Mouse (Mus musculus) frontal cortex, postnatal 10 days (tissue): ENCODE data around the gene Sema3b.
A peak's percentile ranks its signal among the peaks of the same experiment; 100 is the strongest.

ENCODE experiments used
- DNase-seq, 2 experiments: peaks; one replicate each; pipeline ENCODE4 v3.0.0; 2022; ENCODE audit warnings: low spot score in 2 of 2, mixed read lengths in 1 of 2

Sema3b gene

DNA sequence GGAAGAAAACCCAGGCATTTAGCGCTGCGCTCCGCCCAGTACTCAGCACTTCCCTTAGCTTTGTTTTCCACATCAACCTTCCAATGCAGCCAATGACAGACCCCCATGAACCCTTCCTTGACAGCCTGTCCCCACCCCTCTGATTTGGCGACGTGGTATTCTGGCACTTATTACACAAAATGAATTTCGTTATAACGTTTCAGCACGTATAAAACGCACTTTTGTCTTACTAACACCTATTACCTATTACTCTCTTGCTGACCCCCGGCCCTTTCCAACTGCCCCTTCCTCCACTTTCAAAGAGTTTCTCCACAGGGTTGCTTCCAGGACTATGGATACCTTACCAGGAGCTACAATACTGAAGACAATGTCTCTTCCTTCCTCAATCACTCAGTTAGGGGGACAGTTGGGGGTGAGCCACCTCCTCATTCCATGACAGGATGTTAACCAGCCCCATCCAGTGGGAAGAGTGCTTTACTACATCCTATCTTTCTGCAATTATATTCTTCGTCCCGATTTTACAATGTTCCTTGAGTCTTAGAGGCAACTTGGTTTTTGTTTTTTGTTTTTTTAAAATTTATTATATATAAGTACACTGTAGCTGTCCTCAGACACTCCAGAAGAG lies 4.0 kb upstream of the Sema3b start:
- no peak for DNase-seq

DNA sequence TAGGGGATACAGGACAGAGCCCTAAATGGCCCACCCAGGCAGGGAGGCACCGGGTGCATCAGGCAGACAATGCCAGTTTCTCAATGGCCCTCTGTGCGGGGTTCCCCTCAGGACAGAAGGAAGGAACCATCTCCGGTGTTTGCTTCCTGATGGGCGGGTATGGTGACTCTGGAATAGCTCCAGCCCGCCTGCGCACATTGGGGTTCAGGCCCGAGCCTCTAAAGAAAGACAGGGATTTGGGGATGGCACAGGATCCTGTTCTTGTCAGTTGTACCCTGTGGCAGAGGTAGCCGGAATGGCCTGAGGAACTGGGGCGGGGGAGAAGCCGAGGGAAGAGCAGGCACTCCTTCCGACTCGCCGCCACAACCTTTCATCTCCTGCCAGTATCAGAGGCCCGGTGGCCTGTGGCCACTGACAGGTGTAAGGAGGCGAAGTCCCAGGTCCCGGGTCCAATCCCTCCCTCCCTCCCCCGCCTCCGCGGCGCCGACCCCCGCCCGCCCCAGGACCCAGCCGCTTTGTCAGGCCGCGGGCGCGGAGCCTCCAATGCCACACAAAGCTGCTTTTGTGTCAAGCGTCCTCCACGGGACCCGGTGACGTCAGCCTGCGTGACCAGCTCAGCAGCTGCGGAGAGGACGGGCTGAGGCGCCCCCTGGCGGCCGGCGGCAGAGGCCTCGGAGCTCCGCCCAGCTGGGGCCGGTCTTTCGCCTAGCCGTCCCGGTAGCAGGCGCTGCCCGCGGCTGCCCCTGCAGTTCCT lies 3.3 kb upstream of the Sema3b start:
- peak; percentile 95 to 99 for DNase-seq

DNA sequence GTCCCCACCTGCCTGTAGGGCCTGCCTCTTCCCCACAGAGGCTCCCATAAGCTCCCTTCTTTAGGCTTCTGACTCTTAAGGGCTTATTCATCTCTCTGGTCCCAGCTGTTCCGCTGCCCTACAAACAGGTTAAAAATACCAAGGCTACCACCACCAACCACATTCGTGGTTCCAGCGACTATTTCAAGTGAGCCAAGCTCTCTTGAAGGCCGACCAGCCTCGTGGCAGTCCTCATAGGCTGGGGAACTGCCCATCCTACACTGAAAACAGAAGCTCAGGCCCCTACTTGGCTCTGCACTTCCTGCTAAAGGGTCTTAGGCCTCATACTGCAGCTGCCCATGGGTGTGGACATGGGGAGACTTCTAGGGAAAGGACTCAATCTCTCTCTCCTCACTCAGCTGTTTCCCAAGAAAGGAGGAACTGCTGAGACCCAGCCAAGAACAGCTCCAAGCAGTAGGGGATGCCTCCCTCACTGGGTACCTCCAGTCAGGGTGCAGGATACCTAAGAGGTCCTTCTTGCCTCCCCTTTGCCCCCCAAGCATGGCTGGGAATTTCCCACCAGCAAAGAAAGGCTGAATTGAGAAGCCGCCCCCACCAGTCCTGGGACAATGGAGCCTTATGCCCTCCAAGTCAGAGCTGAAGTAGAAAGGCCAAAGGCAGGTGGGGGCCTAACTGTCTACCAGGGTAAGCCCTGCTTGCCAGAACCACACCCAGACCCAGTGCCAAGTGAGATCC lies 2.6 kb upstream of the Sema3b start:
- no peak for DNase-seq

DNA sequence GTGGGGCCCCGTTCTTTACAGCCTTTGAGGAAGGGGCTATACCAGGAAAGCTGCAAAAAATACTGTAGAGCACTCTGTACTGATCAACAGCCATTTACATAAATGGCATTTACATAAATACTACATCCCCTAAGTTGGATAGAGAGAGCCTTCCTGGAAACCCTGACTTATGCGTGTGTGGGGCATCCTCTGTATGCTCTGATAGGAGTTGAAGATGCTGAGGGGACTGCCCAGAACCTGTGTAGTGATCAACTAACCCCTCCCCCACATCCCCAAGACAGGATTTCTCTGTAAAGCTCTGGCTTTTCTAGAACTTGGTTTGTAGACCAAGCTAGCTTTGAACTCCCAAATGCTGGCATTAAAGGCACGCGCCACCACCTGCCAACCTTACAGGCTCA lies 403 bp upstream of the Sema3b start:
- DNase-seq: no peak

DNA sequence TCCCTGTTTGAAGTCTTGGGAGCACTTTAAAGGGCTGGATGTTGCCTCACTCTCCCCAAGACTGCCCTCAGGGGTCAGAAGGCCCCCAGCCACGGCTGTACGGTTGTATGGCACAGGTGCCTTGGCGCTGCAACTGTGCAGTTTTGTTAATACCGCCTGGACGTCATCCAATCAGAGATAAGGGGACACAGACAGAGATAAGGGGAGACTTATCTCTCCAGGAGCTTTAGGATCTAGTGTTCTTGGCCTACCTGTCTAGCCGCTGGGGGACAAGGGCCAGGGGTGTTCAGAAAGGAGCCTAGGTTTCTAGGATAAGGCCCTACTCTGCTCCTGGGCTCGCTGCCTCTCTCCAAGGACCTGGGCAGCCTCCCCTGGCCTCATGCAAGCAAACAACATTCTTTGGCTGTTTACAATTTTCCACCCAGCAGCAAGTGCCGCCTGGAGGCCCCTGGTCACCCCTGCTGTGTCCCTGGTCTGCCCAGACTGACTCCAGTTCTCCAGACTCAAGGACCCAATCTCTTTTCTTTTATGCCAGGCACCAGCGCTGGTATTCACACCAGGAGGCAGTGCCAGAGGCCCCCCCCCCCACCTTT lies 1.3 kb downstream of the Sema3b start:
- no peak for DNase-seq

DNA sequence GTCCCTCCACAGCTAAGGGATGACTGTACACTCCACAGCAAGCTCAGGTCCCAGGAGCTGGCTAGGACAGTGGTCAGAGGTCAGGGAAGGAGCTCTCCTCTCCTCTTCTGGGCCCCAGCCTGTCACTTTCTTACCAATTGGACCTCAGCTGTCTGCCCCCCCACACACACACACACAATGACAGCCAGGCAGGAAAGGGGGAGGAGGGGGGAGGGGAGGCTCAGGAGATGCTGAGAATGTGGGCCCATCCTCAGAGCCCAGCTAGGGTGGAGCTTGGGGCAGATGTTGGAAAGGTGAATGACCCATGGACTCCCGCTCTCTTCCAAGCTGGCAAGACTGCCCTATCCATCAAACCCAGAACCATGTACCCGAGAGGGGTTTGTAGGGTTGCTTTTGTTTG lies 2.0 kb downstream of the Sema3b start:
- no peak for DNase-seq

DNA sequence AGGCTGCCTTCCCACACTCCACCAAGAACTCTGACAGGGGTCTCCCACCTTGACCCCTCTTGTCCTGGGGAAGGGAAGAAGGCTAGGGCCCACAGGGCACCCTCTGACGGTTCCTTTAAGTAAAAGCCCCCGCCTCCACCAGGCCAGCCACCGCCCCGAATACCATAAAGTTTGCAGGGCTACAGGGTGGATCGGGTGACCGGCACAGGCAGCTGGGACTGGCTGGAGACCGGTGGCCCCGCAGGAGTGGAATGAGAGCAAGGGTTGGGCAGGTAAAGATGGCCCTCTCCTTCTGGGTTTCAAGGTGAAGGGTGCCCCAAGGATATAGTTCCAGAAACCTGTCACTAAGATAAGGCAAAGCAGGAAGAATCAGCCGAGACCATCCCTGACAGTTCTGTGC lies 2.4 kb downstream of the Sema3b start:
- DNase-seq: no peak

DNA sequence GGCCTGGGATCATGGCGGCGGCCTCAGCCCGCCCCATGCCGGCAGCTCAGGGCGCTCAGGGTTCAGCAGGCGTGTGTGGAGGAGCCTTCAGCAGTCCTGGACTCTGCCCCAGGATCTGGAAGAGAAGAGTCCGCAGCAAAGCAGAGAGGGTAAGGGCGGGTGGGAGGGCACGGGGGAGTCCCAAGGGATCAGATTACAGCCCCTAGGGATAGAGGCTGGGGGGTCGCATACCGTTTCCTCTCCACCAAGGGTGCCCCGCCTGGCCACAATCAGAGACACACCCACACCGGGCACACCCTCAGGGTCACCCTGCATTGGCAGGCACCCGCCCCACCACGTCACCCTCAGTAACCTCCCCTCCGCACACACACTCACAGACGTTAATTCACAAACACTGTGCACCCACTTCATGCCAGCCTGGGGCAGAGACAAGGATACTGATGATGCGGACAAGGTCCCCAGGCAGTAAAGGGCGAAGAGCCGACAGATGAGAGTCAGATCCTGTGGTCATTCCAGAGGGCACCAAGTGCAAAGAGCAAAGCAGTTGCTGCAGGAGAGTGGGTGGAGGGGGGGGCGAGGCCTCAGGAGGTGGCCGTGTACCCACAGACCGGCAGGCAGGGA lies 3.9 kb downstream of the Sema3b start:
- no peak for DNase-seq

DNA sequence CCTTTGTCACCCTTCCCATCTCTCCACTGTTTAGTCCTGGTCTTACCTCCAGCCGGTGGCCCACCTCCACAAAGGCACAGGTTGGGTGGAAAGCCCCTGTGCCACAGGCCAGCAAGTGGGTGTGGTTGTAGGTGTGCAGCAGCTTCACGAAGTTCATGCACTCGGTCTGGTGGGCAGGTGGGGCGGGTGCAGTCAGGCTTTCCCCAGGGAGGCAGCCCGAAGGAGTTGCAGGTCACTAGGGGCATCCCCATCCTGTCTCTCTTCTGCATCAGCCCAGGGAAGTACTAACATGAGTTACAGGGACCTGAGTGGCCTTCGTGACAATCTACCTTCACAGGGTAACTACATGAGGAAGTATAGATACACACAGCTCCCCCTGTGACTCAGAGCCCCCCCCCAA lies 5.8 kb downstream of the Sema3b start:
- no peak for DNase-seq

DNA sequence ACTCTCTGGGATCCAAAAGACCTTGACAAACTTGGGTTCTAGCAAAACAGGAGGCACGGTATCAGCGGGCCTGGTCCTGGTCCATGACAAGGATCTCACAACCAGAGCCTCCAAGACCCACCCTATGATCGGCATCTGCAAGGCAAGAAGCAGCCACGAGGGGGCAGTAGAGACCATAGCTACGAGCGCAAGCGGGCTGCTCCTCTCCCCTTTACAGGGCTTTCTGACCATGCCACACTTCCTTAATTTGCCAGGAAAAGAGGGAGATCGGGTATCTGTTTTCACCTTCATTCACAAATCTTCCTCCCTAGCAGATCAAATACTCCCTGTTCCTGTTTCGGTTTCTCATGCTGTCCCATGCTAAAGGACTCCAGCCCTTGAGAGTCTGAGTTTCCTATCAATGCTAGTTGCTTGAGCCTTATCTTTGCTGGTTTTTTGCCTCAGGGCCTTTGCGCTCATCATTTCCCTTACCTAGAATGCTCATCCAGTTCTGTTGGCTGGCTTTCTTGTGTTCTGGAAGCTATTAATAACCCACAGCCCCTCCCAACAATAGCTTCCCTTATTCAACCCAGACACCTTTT lies 6.9 kb downstream of the Sema3b start:
- DNase-seq: peak; percentile 78 to 91

DNA sequence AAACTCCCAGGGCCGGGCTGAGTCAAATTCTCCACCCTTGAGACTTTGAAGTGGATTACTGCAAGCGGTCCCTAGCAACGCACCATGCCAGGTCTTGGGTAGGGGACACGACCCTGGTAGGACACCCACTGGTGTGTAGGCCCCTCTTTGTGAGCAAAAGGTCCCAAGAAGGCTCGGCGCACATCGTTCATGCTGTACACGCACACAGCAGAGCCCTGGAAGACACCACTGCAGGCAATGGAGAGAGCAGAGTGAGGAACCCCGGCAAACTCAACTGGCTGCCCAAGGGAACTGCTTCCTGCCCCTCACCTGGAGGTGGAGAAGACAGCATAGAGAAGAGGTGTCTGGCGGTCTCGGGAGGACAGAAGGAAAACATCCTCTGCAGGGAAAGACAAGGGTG lies 7.8 kb downstream of the Sema3b start:
- DNase-seq: no peak

DNA sequence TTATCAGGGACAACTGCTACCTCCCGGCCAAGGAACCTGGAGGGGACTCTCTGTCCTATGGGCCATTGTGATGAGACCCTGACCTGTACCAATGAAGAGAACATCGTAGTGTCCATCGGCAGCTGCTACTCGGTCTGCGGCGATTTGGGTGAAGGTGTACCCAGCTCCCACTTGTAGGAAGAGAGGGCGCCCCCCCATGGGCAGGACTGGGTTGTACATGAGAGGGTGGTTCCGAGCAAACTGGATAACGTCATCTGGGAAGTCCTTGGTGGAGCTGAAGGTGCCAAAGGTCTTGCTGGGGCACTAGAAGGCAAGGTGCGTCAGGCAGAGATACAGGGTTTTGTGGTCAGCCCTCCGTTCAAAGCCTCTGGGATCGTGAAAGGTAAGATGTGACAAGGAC lies 8.3 kb downstream of the Sema3b start:
- DNase-seq: no peak

DNA sequence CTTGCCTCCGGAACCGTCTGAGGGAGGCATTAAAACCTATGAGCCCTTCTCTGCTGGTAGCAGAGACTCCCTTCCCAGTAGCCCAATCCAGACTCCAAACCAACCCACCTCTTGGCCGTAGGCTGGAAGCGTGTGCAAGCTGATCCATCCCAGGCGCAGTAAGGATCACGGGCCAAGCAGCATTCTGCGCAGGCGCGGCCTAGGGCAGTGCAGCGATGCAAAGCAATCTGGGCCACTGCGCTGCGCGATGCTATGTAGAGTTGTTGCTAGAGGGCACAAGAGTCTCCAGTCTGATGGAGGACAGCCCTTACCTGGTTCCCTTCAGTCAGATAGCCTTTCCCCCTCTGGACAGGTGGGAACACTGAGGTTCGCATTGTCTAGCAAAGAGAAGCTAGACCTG lies 9.2 kb downstream of the Sema3b start:
- DNase-seq: no peak

DNA sequence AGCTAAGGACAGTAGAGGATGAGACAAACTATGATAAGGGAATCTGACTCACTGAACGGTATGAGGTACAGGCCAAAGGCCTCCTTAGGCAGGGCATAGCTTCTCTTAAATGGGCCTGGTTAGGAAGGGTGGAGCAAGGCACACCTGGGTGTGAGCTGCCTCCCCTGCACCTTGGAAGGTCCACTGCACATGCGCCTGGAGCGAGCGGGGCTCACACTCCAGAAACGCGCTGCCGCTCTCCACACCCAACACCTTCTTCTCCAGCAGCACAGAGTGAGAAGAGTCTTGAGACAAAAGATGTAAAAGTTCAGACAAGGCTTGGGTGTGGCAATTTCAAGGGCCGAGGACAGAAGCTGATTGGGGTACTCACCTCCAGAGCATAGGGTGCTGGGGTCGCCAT lies 9.6 kb downstream of the Sema3b start:
- DNase-seq: no peak

DNA sequence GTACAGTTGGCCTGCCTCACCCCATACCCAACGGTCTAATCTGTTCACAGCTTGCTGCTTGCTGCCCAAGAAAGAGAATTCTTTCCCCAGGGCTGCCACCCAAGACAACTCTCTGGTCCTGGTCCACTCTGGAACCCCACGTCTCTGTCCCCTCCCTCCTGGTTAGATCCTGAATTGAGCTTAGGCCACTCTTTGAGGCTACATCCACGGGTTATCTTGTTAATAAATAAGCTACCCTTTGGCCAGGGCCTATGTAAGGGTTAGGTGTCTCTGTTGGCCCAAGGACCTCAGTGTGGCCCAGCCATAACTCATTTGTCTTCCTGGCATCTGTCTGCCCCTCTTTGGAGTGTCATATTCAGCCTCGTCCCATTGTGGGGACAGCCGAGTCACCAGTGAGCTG lies 10.6 kb downstream of the Sema3b start:
- no peak for DNase-seq

DNA sequence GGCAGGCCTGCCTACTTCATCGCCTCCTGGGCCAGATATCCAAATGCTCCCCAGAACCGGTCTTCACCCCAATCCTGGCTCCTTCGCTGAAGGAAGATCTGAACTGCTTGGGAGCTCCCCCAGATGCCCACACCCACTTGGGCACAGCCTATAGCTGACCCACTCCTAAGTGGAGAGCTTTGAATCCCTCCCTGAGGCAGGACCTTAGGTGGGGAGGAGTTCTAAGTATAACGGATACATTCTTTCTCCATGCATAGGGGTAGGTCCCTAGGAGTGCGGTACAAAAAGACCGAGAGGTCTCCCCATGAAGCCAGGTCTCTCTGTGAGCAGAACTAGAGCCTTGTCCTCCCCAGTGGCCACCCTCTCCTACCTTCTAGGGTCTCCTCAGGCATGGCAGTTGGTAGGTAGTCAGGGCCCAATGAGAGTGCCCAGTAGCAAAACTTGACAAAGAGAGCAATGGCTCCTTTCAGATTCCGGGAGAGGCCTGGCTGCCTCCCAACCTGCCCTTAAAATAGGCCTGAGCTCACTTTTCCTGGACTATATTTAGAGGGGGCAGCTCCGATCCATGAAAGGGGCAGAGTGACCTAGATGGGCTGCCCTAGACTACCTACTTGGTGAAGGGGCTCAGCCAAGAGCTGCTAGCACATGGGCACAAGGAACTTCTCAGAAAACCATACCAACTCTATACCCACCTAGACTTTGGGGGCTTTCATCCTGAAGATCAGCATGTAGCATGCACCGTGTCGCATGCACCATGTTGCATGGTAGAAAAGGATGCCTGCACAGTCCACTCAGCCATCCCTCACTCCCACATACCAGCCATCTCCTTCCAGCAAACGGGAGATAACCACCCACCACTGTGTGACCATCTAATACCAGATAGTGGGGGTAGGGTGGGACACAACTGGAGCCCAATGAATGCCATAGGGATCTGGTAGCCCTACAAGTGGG lies 12.1 kb downstream of the Sema3b start:
- DNase-seq: no peak

DNA sequence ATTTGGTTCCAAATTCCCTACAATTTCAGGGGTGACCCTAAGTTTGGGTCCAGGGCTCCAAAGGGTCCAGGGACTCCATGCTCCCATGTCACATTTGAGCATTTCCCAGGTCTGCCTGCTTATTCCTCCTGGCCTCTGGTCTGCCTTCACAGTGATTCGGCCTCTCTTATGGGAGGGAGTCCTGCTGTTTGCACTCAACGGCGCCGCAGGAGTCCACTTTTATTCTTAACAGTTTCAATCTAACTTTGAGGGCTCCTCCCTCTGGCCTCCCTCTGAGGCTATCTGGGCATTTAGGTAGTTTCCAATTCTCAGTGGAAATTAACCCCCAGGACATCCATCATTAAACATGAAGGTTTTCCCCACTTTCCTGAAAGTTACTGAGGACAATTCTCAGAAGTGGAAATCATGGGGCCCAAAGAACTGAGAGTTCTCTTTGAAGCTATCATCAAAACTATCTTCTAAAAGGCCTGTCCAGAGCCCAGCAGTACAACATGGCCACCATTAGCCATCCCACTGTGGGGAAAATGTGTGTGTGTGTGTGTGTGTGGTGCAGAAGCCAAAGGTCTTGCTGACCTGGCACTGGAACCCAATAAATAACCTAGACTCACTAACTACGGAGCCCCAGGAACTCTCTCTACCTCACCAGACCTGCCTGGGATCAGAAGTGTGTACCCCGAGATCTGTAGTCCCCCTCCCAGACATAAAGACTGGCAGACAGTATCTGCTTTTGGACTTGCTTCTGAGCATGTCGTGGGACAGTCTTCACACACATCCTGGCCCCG lies 14.6 kb downstream of the Sema3b start:
- no peak for DNase-seq

DNA sequence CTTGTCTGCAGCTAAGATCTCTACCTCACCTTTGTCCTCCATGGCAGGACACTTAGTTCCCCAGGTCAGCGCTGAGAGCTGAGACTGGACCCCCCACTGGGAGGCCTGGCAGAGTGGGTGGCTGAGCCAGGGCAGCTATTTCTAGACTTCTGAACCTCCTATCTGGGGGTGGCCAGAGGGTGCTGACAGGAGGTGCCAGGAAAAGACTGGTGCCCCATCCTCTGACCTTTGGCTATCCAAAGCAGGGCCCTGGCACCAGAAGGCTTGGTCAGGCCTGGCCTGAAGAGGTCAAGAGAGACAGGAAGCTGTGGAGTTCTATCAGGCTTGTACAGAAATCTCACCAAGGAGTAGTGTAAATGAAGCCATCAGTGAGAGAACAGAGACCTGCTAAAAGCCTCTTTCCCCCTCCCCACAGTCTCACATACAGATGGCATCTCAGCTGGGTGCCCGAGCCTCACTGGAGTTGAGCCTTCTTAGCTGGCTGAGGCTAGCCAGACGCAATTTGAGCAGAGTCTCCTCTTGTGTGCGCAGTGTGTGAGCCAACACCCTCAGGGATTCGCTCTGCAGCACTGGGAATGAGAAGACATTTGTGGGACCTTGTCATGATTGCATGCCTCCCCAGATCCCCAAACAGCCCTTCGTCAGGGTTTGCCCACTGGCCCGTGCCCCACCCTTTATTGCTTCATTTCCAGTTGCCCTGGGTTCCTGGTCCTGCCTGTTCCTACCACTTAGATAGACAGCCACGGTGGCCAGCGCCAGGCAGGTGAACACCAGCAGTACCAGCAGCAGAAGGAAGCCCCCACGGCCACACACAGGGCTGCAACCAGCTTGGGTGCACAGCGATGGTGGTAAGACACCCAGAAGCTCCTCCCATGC lies 15.7 kb downstream of the Sema3b start:
- no peak for DNase-seq

DNA sequence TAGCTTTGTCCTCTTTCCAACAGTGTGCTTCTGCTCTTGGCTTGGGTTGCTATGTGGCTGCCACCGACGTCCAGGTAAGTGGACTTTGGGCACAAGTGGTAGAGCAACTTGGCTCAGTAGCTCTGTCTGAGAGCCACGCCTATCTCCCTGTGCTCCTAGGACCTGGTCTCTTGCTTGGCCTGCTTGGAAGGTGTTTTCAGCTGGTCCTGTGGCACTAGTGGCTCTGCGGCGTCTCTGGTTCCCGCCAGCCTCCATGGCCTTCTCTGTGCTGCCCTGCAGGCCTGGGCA lies 18.3 kb downstream of the Sema3b start:
- no peak for DNase-seq
